In the genomic region with DNA sequence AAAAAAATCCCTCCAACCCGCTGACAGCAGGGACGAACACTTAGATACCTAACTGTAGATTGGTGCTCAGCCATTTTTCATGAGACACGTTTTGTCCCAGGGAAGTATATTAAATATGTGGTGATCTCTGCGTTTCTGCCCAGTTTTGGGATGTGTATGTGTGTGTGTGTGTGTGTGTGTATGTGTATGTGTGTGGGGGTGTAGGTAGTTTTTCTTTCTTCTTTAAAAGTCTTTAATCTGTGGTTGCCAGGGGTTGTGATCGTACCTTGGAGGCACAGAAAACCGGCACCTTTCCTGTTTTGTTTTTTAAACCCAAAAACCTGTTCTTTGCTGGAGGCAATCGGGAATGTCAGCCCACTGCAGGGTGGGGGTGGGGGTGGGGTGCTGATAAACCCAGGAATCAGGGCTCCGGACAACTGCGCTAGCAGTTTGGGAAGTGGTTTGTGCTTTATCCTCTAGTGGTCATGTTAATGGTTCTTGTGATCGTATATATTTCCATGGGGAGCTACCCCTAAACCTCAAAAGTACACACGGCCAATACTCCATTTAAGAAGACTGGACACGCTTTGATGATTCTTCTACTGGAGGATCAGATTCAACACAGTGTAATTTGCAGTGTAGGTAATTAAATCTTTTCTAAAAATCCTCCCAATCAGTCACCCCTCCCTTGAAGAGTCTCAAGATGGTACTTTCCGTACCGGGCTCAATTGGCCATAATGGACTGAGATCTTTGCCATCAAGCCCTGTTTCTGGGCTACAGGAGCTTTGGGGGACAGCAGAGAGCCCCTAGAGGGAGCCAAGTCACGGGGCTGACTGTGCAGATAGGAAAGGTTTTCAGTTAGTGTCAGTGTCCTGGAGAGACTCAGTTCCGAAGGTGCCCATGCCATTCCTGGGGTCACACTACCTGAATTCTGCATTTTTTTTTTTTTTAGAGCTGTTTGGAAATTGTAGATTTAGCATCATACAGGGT, we compare ENCODE assay signal across 8 mouse cellular contexts. TPM values are rescaled to one million over a fixed set of nuclear protein-coding genes. Genes with fewer than 3 reads are reported as not detected.
DNase-seq lines count a peak whose midpoint lies in the region; ATAC-seq lines count a peak whose summit lies in the region.

No protein-coding gene starts in this region.

- no peaks in the 10 kb centered on the region for H3K9me3 ChIP-seq in forebrain, embryonic 12.5 days
- H3K9me3 ChIP-seq in neural tube, embryonic 12.5 days = no peaks in the 10 kb centered on the region

- H3K4me3 ChIP-seq in forebrain, embryonic 12.5 days (replicated peaks) = peak overlapping the region; percentile 71
- peak overlapping the region; percentile 76 for H3K4me3 ChIP-seq in neural tube, embryonic 12.5 days

- peaks cover 10% of the 10 kb centered on the region; the same call in 1 of the 2 replicates for H3K27me3 ChIP-seq in forebrain, embryonic 12.5 days
- no peaks in the 10 kb centered on the region for H3K27me3 ChIP-seq in neural tube, embryonic 12.5 days (replicated peaks)

- H3K9ac ChIP-seq in forebrain, embryonic 12.5 days = peak overlapping the region; percentile 80; the same call in 1 of the 2 replicates
- H3K9ac ChIP-seq in neural tube, embryonic 12.5 days = peak overlapping the region; percentile 81; the same call in 1 of the 2 replicates

- no peak overlapping the region for H3K27ac ChIP-seq in forebrain, embryonic 12.5 days
- no peak overlapping the region for H3K27ac ChIP-seq in neural tube, embryonic 12.5 days

- 21% methylated on average over 16 of the region's 16 CpGs for WGBS in forebrain, embryonic 12.5 days
- 21% methylated on average over 16 of the region's 16 CpGs for WGBS in neural tube, embryonic 12.5 days

- ATAC-seq in cerebellum, adult (ENCODE audit: insufficient number of reproducible peaks, low FRiP score, low TSS enrichment) = no peak
- ATAC-seq in forebrain, embryonic 12.5 days (ENCODE audit: low FRiP score) = no peak
- ATAC-seq in neural tube, embryonic 12.5 days (ENCODE audit: low FRiP score, low read depth) = no peak

- peak overlapping the region; percentile 84 for H3K4me2 ChIP-seq in forebrain, embryonic 12.5 days
- peak overlapping the region; percentile 76 for H3K4me2 ChIP-seq in neural tube, embryonic 12.5 days (replicated peaks)

- DNase-seq in cerebellum, adult 18-20 months = peak; percentile 30 to 42
- peak; percentile 18 for DNase-seq in CD4-positive helper T cell, adult 2 months (ENCODE audit: low read depth, low spot score)
- DNase-seq in kidney, postnatal 14 days = peak; percentile 38
- DNase-seq in ovary, postnatal 36 days (ENCODE audit: low spot score) = no peak
- no peak for DNase-seq in left cerebral cortex, adult 11 months (ENCODE audit: low spot score)

- no peaks in the 10 kb centered on the region for H3K36me3 ChIP-seq in forebrain, embryonic 12.5 days (replicated peaks)
- H3K36me3 ChIP-seq in neural tube, embryonic 12.5 days = no peaks in the 10 kb centered on the region

- peaks cover 9% of the 10 kb centered on the region for H3K4me1 ChIP-seq in forebrain, embryonic 12.5 days
- H3K4me1 ChIP-seq in neural tube, embryonic 12.5 days = peaks cover 8% of the 10 kb centered on the region; the same call in 1 of the 2 replicates

RNA-seq across cellular contexts. Expression of a gene that starts 1.4 kb away (rescaled TPM):
- 3.1 and 3.6 TPM in 2 replicates for polyA plus RNA-seq in forebrain, embryonic 12.5 days (2016; fragmentation: Nextera tagmentation; extraction: Ambion mirVana)
- polyA plus RNA-seq in neural tube, embryonic 12.5 days (2016; fragmentation: Nextera tagmentation; extraction: Ambion mirVana) = 3.6 and 4.2 TPM in 2 replicates

Comparison
In these comparisons a context has a peak if more than half of its experiments do, and no peak if none do; other contexts are left out.
1. DNase-seq: peak in cerebellum, adult 18-20 months (2 of 2), CD4-positive helper T cell, adult 2 months (single experiment) and kidney, postnatal 14 days (single experiment); none in ovary, postnatal 36 days (single experiment) and left cerebral cortex, adult 11 months (single experiment).